In the genomic region with DNA sequence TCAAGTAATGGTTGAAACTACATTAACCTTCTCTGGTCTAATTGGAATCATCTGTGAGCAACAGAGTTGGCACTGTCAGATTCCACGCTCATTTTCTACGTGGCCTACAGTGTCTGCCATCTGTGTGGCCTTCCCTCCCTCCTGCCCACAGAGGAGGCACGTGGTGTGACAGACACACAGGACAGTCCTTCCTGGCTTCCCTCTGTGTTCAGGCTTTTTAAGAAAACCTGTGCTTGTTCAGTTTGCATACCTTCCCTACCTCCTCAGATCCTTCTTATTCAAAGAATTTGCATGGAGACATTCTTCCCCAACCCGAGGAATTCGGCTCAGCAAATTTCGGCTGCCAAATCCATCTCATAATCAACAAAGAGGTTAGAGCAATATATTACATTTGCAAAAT, we compare ENCODE assay signal across 11 mouse cellular contexts.
DNase-seq lines count a peak whose midpoint lies in the region; ATAC-seq and TF ChIP-seq lines count a peak whose summit lies in the region.
"Had no signal": no experiment of that assay in that cellular context is flagged by ENCODE, and none has a peak within 500 bp of the region (broad histone marks: within the 10 kb centered on the region; RNA-seq: fewer than 3 reads in every experiment).

No protein-coding gene starts in this region.

- H3K4me3 ChIP-seq in forebrain, embryonic 15.5 days = no peak overlapping the region
- H3K4me3 ChIP-seq in forebrain, embryonic 11.5 days (ENCODE audit: low read depth, low read length) = no peak overlapping the region
- H3K4me3 ChIP-seq in lung, postnatal 0 days (ENCODE audit: low read depth, low read length) = no peak overlapping the region
- no peak overlapping the region for H3K4me3 ChIP-seq in embryonic facial prominence, embryonic 12.5 days
- H3K4me3 ChIP-seq in stomach, postnatal 0 days (ENCODE audit: low read depth, low read length) = no peak overlapping the region

- H3K4me2 ChIP-seq in forebrain, embryonic 15.5 days (replicated peaks) = no peak overlapping the region
- H3K4me2 ChIP-seq in forebrain, embryonic 11.5 days (ENCODE audit: low read depth, low read length, severe bottlenecking) = no peak overlapping the region
- no peak overlapping the region for H3K4me2 ChIP-seq in lung, postnatal 0 days (replicated peaks; ENCODE audit: low read depth, low read length)
- no peak overlapping the region for H3K4me2 ChIP-seq in embryonic facial prominence, embryonic 12.5 days (replicated peaks)
- H3K4me2 ChIP-seq in stomach, postnatal 0 days (replicated peaks; ENCODE audit: low read depth) = no peak overlapping the region

- H3K36me3 ChIP-seq in forebrain, embryonic 15.5 days = no peaks in the 10 kb centered on the region
- H3K36me3 ChIP-seq in forebrain, embryonic 11.5 days (ENCODE audit: control insufficient read depth, insufficient read depth, low read length) = no peaks in the 10 kb centered on the region
- H3K36me3 ChIP-seq in lung, postnatal 0 days (ENCODE audit: insufficient read depth, low read length) = no peaks in the 10 kb centered on the region
- no peaks in the 10 kb centered on the region for H3K36me3 ChIP-seq in embryonic facial prominence, embryonic 12.5 days
- no peaks in the 10 kb centered on the region for H3K36me3 ChIP-seq in stomach, postnatal 0 days (ENCODE audit: control insufficient read depth, insufficient read depth, low read length)

- no peaks in the 10 kb centered on the region for H3K27me3 ChIP-seq in forebrain, embryonic 15.5 days
- H3K27me3 ChIP-seq in forebrain, embryonic 11.5 days (ENCODE audit: control insufficient read depth, insufficient read depth, low read length) = no peaks in the 10 kb centered on the region
- H3K27me3 ChIP-seq in lung, postnatal 0 days (replicated peaks; ENCODE audit: insufficient read depth, low read length) = no peaks in the 10 kb centered on the region
- no peaks in the 10 kb centered on the region for H3K27me3 ChIP-seq in embryonic facial prominence, embryonic 12.5 days
- H3K27me3 ChIP-seq in stomach, postnatal 0 days (ENCODE audit: control insufficient read depth, insufficient read depth, low read length) = no peaks in the 10 kb centered on the region

- no peak for DNase-seq in forebrain, embryonic 11.5 days (ENCODE audit: low spot score)
- no peak for DNase-seq in lung, postnatal 0 days (ENCODE audit: low spot score)
- DNase-seq in lung, postnatal 14 days = no peak
- no peak for DNase-seq in stomach, postnatal 0 days (ENCODE audit: low spot score)
- no peak for DNase-seq in right cerebral cortex, adult 18-20 months
- DNase-seq in frontal cortex, postnatal 10 days (ENCODE audit: low spot score in 2 of 2) = no peak
- DNase-seq: gastrocnemius, postnatal 14 days; heart, postnatal 10 days; kidney, postnatal 14 days had no signal

- no peak for TF ChIP-seq CTCF in lung, postnatal 0 days (IDR thresholded peaks at IDR 0.05)
- no peak for TF ChIP-seq CTCF in stomach, postnatal 0 days (IDR thresholded peaks at IDR 0.05; ENCODE audit: low read depth)

- H3K27ac ChIP-seq in forebrain, embryonic 15.5 days (replicated peaks) = no peak overlapping the region
- H3K27ac ChIP-seq in forebrain, embryonic 11.5 days (ENCODE audit: low read depth, low read length) = no peak overlapping the region
- H3K27ac ChIP-seq in lung, postnatal 0 days (ENCODE audit: low read length) = peak overlapping the region; percentile 32; the same call in 1 of the 2 replicates
- peak overlapping the region; percentile 80 for H3K27ac ChIP-seq in embryonic facial prominence, embryonic 12.5 days
- no peak overlapping the region; the same call in 1 of the 2 replicates for H3K27ac ChIP-seq in stomach, postnatal 0 days (replicated peaks)

- no peaks in the 10 kb centered on the region for H3K9me3 ChIP-seq in forebrain, embryonic 15.5 days
- H3K9me3 ChIP-seq in forebrain, embryonic 11.5 days (ENCODE audit: control insufficient read depth, low read length) = no peaks in the 10 kb centered on the region
- H3K9me3 ChIP-seq in lung, postnatal 0 days (ENCODE audit: low read length) = no peaks in the 10 kb centered on the region
- no peaks in the 10 kb centered on the region for H3K9me3 ChIP-seq in embryonic facial prominence, embryonic 12.5 days
- no peaks in the 10 kb centered on the region for H3K9me3 ChIP-seq in stomach, postnatal 0 days (ENCODE audit: control insufficient read depth, low read length)

- no peak overlapping the region for H3K9ac ChIP-seq in forebrain, embryonic 15.5 days (replicated peaks)
- no peak overlapping the region for H3K9ac ChIP-seq in forebrain, embryonic 11.5 days (ENCODE audit: low read length)
- H3K9ac ChIP-seq in lung, postnatal 0 days (replicated peaks; ENCODE audit: low read depth) = no peak overlapping the region
- no peak overlapping the region for H3K9ac ChIP-seq in embryonic facial prominence, embryonic 12.5 days
- H3K9ac ChIP-seq in stomach, postnatal 0 days (ENCODE audit: low read length) = 0 out of 2 replicates have a peak overlapping the region, but pooled peaks have one; percentile 18

- WGBS in forebrain, embryonic 15.5 days = 45% methylated on average over 6 of the region's 6 CpGs
- WGBS in forebrain, embryonic 11.5 days = 60% methylated on average over 6 of the region's 6 CpGs
- WGBS in lung, postnatal 0 days = 41% methylated on average over 6 of the region's 6 CpGs
- 19% methylated on average over 6 of the region's 6 CpGs for WGBS in embryonic facial prominence, embryonic 12.5 days
- 36% methylated on average over 6 of the region's 6 CpGs for WGBS in stomach, postnatal 0 days

- peak; percentile 60; the same call in 1 of the 2 replicates for ATAC-seq in forebrain, embryonic 15.5 days (replicated peaks)
- ATAC-seq in forebrain, embryonic 11.5 days (replicated peaks; ENCODE audit: low FRiP score) = no peak
- ATAC-seq in lung, postnatal 0 days = no peak
- ATAC-seq in embryonic facial prominence, embryonic 12.5 days (ENCODE audit: insufficient number of reproducible peaks, insufficient read depth, low FRiP score, low TSS enrichment) = no peak
- ATAC-seq in stomach, postnatal 0 days (ENCODE audit: low FRiP score, low TSS enrichment) = no peak

- TF ChIP-seq EP300 in lung, postnatal 0 days (IDR thresholded peaks at IDR 0.05) = no peak; the same call in 1 of the 2 replicates
- TF ChIP-seq EP300 in stomach, postnatal 0 days (optimal IDR thresholded peaks at IDR 0.05) = no peak

- peaks cover 23% of the 10 kb centered on the region for H3K4me1 ChIP-seq in forebrain, embryonic 15.5 days
- no peaks in the 10 kb centered on the region; the same call in 1 of the 2 replicates for H3K4me1 ChIP-seq in forebrain, embryonic 11.5 days (replicated peaks; ENCODE audit: control insufficient read depth, insufficient read depth, low read length)
- H3K4me1 ChIP-seq in lung, postnatal 0 days (ENCODE audit: insufficient read depth, low read depth, low read length) = peaks cover 22% of the 10 kb centered on the region; the same call in 1 of the 2 replicates
- H3K4me1 ChIP-seq in embryonic facial prominence, embryonic 12.5 days = peaks cover 23% of the 10 kb centered on the region
- H3K4me1 ChIP-seq in stomach, postnatal 0 days (replicated peaks; ENCODE audit: control insufficient read depth, insufficient read depth) = no peaks in the 10 kb centered on the region

Comparison
In these comparisons a context has a peak if more than half of its experiments do, and no peak if none do; other contexts are left out.
1. H3K27ac ChIP-seq: peak in lung, postnatal 0 days (single experiment) and embryonic facial prominence, embryonic 12.5 days (single experiment); none in forebrain, embryonic 15.5 days (single experiment), forebrain, embryonic 11.5 days (single experiment) and stomach, postnatal 0 days (single experiment).